Mouse (Mus musculus): ENCODE data around the gene Cib1.

The Cib1 gene

GRCm38 (mm10) chr7:80184968-80185367 is 47.6 kb downstream of the Cib1 start:
- peak; percentile 20 to 43 for DNase-seq (ENCODE audit: low spot score in 2 of 2)

GRCm38 (mm10) chr7:80184551-80184950 is 48.1 kb downstream of the Cib1 start:
- DNase-seq (ENCODE audit: low spot score in 2 of 2): no peak

GRCm38 (mm10) chr7:80183969-80184368 is 48.6 kb downstream of the Cib1 start:
- no peak for DNase-seq (ENCODE audit: low spot score in 2 of 2)

GRCm38 (mm10) chr7:80183466-80183865 is 49.1 kb downstream of the Cib1 start:
- no peak for DNase-seq (ENCODE audit: low spot score in 2 of 2)

GRCm38 (mm10) chr7:80182139-80182538 is 50.5 kb downstream of the Cib1 start:
- DNase-seq (ENCODE audit: low spot score in 2 of 2): no peak

- DNase-seq (ENCODE audit: low spot score in 2 of 2): no peak
Observed at GRCm38 (mm10) chr7:80181078-80181477, 51.5 kb downstream of the Cib1 start.

GRCm38 (mm10) chr7:80180202-80180601 is 52.4 kb downstream of the Cib1 start:
- DNase-seq (ENCODE audit: low spot score in 2 of 2): no peak

- peak; percentile 71 to 74 for DNase-seq (ENCODE audit: low spot score in 2 of 2)
Observed at GRCm38 (mm10) chr7:80179790-80180189, 52.8 kb downstream of the Cib1 start.

- DNase-seq (ENCODE audit: low spot score in 2 of 2): no peak
Observed at GRCm38 (mm10) chr7:80179327-80179726, 53.3 kb downstream of the Cib1 start.

GRCm38 (mm10) chr7:80178037-80178729 is 54.4 kb downstream of the Cib1 start:
- DNase-seq (ENCODE audit: low spot score in 2 of 2): no peak

- DNase-seq (ENCODE audit: low spot score in 2 of 2): no peak
Observed at GRCm38 (mm10) chr7:80177438-80177837, 55.2 kb downstream of the Cib1 start.

Data from spleen, postnatal 36 days (tissue).